Mouse (Mus musculus) liver, embryonic 18 days (tissue): ENCODE measurements around the gene Cdk5rap3. TPM values are rescaled to one million over a fixed set of nuclear protein-coding genes. Genes with fewer than 3 reads are reported as not detected.

Experiments used
- polyA plus RNA-seq: library from polyadenylated mRNA; depleted of rRNA; stranded (reverse); fragments of >200 nt; gene quantifications from 2 replicates; pipeline ENCODE4 v1.2.3, GENCODE M21; 2012; rRNA removed

Gene Cdk5rap3
- polyA plus RNA-seq, result 26.9 and 29.8 TPM in 2 replicates

DNA sequence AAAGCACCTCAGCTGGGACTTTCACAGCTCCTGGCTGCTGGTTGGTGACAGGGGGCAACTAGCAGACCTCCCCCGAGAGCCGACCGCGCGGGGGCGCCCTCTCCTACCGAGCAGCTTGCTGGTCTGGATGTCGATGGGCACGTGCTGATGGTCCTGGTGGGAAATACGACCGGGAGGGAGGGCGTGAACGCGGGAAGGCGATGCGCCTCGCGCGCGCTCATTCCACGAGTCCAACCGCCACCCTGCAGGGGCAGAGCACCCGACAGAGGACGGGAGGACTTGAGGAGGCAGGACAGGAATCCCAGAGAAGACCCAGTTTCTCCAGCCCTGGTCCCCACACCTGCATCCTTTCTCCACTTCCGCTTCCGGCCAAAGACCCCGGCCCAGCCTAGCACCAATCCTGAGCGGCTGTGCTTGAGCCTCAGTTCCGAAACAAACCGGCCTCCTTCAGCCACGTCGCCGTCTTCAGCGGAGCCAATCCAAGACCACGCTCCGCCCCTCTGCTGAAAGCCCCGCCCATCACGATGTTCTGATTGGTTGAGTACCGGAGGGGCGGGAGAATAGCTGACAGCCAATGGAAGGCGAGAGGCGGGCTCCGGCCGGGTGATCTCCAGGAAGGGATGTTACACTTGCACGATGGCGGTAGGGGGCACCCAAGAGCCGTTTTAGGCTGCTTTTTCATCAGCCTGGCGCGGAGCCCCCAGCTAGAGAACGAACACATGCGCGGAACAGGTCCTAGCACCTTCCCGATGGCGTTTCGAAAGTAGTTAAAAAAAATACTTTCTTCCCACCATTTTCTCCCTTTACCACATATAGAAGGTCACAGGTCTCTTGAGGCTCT, at the start of gene Cdk5rap3:
Cdk5rap3 (minus strand) TSS at position 453 of the 841 bp plus-strand sequence.

DNA sequence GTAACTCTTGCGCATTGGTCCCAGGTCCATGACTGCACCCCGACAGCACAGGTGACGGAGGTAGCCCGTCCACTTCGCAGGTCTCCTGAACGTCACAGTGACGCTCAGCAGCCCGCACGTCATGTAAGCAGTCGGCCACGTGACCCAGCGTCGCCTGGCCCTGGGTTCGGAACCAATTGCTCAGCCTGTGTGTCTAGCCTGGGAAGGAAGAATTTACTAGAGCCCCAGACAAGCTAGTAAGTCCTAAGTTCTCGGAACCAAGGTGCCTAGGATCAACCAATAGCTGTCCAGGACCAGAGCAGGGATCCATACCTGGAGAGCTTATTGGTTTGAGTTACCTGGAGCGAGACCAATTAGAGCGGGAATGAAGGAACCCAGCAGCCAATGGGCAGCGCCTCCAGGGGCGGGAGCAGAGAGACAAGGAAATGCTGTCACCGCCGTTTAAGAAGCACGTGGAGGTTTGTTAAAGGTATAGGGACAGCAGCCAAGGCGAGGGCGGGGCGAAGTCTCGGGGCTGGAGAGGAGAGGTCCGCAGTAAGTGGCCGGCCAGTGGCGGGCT, 27.5 kb upstream of the Cdk5rap3 start, which contains the start of gene Pnpo:
Pnpo (minus strand) TSS at position 241 of the 559 bp plus-strand sequence.

DNA sequence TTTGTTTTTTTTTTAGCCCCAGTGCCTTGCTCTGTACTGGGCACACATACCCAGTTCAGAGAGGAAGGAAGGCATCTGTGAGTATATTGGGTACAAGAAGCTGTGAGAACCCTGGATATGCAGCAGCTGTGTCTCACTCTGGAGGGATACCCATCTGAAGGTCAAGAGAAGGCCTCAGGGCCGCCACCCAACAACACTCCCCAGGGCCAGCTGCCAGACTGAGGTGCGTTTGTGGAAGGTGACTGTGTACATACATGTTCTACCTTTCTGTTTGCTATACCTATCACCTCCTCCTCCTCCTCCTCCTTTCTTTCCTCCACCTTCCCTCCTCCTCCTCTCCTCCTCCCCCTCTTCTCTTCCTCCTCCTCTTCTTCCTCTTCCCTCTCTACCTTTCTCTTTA, 11.8 kb upstream of the Cdk5rap3 start, which contains the start of gene Prr15l:
Prr15l (plus strand) TSS at position 17 of the 400 bp plus-strand sequence.

Other genes with a start within 250 kb of the Cdk5rap3 start
- gene Snx11, start 138.9 kb downstream of the Cdk5rap3 start, polyA plus RNA-seq, result 6.7 and 8.0 TPM in 2 replicates
- 19.5 TPM in 2 replicates for gene Cbx1, start 127.4 kb downstream of the Cdk5rap3 start, polyA plus RNA-seq
- 20.4 and 22.6 TPM in 2 replicates for gene Nfe2l1, start 86.5 kb downstream of the Cdk5rap3 start, polyA plus RNA-seq
- gene Copz2, start 66.6 kb downstream of the Cdk5rap3 start, polyA plus RNA-seq, result 21.7 and 23.8 TPM in 2 replicates
- gene Prr15l, start 11.6 kb upstream of the Cdk5rap3 start, polyA plus RNA-seq, result 2.3 and 4.5 TPM in 2 replicates
- gene Pnpo, start 27.5 kb upstream of the Cdk5rap3 start, polyA plus RNA-seq, result 166 and 170 TPM in 2 replicates
- 3.7 and 4.7 TPM in 2 replicates for gene Sp2, start 66.5 kb upstream of the Cdk5rap3 start, polyA plus RNA-seq
- 0.08 and 0.10 TPM in 2 replicates for gene Sp6, start 96.9 kb upstream of the Cdk5rap3 start, polyA plus RNA-seq
- gene Scrn2, start 113.4 kb upstream of the Cdk5rap3 start, polyA plus RNA-seq, result 10.3 and 10.8 TPM in 2 replicates
- gene Lrrc46, start 124.9 kb upstream of the Cdk5rap3 start, polyA plus RNA-seq, result 0.25 and 0.51 TPM in 2 replicates
- 32.0 and 32.1 TPM in 2 replicates for gene Mrpl10, start 125.1 kb upstream of the Cdk5rap3 start, polyA plus RNA-seq
- 2.2 and 2.6 TPM in 2 replicates for gene Osbpl7, start 134.1 kb upstream of the Cdk5rap3 start, polyA plus RNA-seq
- gene Tbx21, start 198.8 kb upstream of the Cdk5rap3 start, polyA plus RNA-seq, result 0.08 and 0.14 TPM in 2 replicates
- 3.7 and 4.6 TPM in 2 replicates for gene Tbkbp1, start 235.0 kb upstream of the Cdk5rap3 start, polyA plus RNA-seq